Mouse (Mus musculus): Measurements from ENCODE around the gene Syt17. TPM values are rescaled to one million over a fixed set of nuclear protein-coding genes. Genes with fewer than 3 reads are reported as not detected.

The Syt17 gene
- not detected for total RNA-seq (2023)

GRCm38 (mm10) chr7:118448134-118448967 is at the start of gene Syt17:
TSS of gene Syt17 (minus strand) at chr7:118448222.

GRCm38 (mm10) chr7:118491431-118492147 is 43.6 kb upstream of the Syt17 start, which contains the start of gene Itpripl2:
TSS of gene Itpripl2 (minus strand) at chr7:118491975.

Other genes starting within 250 kb of the Syt17 start
- 100 to 1,000 TPM; 213 to 215 TPM for gene Smg1, start 204.6 kb downstream of the Syt17 start, total RNA-seq (2023)
- gene Itpripl2, start 43.8 kb upstream of the Syt17 start, total RNA-seq (2023): 1 to 10 TPM in 1 of 2 experiments, under 1 TPM in 1; 0.99 to 1.3 TPM
- 1 to 10 TPM; 6.8 to 7.6 TPM for gene Coq7, start 85.1 kb upstream of the Syt17 start, total RNA-seq (2023)
- gene Tmc7, start 136.5 kb upstream of the Syt17 start, total RNA-seq (2023): not detected
- gene Tmc5, start 149.1 kb upstream of the Syt17 start, total RNA-seq (2023): not detected

All from T-cell, adult 66 days (primary cell).